Mouse (Mus musculus) cerebellum, adult 2 months (tissue): Measurements from ENCODE around the gene Rprd2. TPM values are rescaled to one million over a fixed set of nuclear protein-coding genes. Genes with fewer than 3 reads are reported as not detected.

ENCODE experiments used
- DNase-seq, 2 experiments: peaks; one replicate each; pipeline ENCODE4 v3.0.0; 2021
- H3K27ac ChIP-seq: fragments of 200-500 bp; 2 replicates; pipeline ENCODE4 v1.5.1; 2012; ENCODE audit warnings: low read length, control low read depth, inconsistent platforms; ENCODE audit not compliant: insufficient read depth
- H3K27me3 ChIP-seq: fragments of 200-500 bp; 2 replicates; pipeline ENCODE4 v1.6.1; 2012; ENCODE audit warnings: inconsistent platforms, mild to moderate bottlenecking, low read length, moderate library complexity; ENCODE audit not compliant: control insufficient read depth, insufficient read depth
- H3K4me1 ChIP-seq: fragments of 200-500 bp; 2 replicates; pipeline ENCODE4 v1.6.1; 2011; ENCODE audit warnings: low read length; ENCODE audit not compliant: control insufficient read depth, insufficient read depth
- H3K4me3 ChIP-seq: fragments of 200-500 bp; replicated peaks from 2 replicates; pipeline ENCODE3; 2011; ENCODE audit warnings: mild to moderate bottlenecking, low read depth, low read length, control low read depth; ENCODE audit not compliant: insufficient read depth
- CTCF ChIP-seq: fragments of 200-500 bp; IDR thresholded peaks from 2 replicates; pipeline ENCODE4 v1.5.1; 2011; ENCODE audit warnings: low read depth, mild to moderate bottlenecking, control low read depth, low read length, moderate library complexity, borderline replicate concordance; ENCODE audit not compliant: insufficient read depth
- POLR2A ChIP-seq: fragments of 200-500 bp; IDR thresholded peaks from 2 replicates; pipeline ENCODE4 v1.6.1; 2011; ENCODE audit warnings: low read length, control low read depth, borderline replicate concordance; ENCODE audit not compliant: insufficient read depth
- WGBS: fragments of 180-500 bp; shearing (Covaris S2); methylation state at CpG from one replicate; pipeline ENCODE4 v1.1.7; 2018; 5-methylcytosine and 5-hydroxymethylcytosine counted together
- polyA plus RNA-seq: library from polyadenylated mRNA; depleted of rRNA; stranded (reverse); fragments of >200 nt; gene quantifications from 2 replicates; pipeline ENCODE4 v1.2.3, GENCODE M21; 2012

Gene Rprd2
- polyA plus RNA-seq, 1 experiment, result 27.4 TPM

DNA sequence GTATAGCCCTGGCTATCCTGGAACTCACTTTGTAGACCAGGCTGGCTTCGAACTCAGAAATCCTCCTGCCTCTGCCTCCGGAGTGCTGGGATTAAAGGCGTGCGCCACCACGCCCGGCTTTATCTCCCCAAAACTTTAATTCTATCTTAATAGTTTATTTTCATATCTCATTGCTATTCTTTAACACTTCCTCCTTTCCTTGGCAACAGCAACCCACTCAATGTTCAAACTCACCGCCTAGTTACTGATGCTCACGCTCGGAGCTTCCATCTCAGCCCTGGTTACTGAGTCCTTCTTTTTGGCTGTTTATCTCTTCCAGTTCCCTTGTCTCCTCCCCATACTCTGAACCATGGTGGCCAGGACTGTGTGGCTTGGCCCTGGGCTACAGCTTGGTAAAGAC is 86.4 kb downstream of the Rprd2 start:
- no peak for DNase-seq
- TF ChIP-seq CTCF (no peak), POLR2A (no peak)
- H3K27me3 ChIP-seq, result no peaks in the 10 kb centered on the region
- 92% methylated on average over 9 of the region's 9 CpGs for WGBS
- H3K27ac ChIP-seq, result no peak overlapping the region
- H3K4me1 ChIP-seq, result no peaks in the 10 kb centered on the region
- H3K4me3 ChIP-seq, result no peak overlapping the region

GRCm38 (mm10) chr3:95731802-95732201 is 86.9 kb downstream of the Rprd2 start:
- no peak overlapping the region for H3K4me3 ChIP-seq
- no peak overlapping the region for H3K27ac ChIP-seq
- H3K27me3 ChIP-seq, result no peaks in the 10 kb centered on the region
- no peak for TF ChIP-seq POLR2A
- TF ChIP-seq CTCF, result no peak
- WGBS, result 98% methylated on average over 4 of the region's 4 CpGs
- H3K4me1 ChIP-seq, result no peaks in the 10 kb centered on the region
- no peak for DNase-seq

DNA sequence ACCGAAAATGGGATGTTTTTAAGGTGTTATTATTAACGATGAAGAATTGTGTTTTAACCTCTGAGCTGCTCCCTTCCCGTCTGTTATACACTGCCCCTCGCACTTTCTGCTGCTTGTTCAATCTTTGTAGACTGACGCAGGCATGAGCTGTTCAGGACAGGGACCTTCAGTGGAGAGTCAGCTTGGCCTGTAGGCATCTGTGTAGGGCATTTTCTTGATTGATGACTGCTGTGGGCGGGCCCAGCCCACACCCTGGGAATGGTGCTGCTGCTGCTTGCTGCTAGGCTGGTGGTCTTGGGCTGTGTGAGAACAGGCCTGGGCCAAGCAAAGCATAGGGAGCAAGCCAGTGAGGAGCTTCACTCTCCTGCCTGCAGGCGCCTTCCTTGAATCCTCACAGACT is 88.2 kb downstream of the Rprd2 start:
- TF ChIP-seq POLR2A (no peak), CTCF (no peak)
- no peak for DNase-seq
- Histone ChIP-seq H3K4me3 (no peak overlapping the region), H3K27ac (no peak overlapping the region), H3K27me3 (no peaks in the 10 kb centered on the region), H3K4me1 (no peaks in the 10 kb centered on the region)
- 90% methylated on average over 7 of the region's 7 CpGs for WGBS

DNA sequence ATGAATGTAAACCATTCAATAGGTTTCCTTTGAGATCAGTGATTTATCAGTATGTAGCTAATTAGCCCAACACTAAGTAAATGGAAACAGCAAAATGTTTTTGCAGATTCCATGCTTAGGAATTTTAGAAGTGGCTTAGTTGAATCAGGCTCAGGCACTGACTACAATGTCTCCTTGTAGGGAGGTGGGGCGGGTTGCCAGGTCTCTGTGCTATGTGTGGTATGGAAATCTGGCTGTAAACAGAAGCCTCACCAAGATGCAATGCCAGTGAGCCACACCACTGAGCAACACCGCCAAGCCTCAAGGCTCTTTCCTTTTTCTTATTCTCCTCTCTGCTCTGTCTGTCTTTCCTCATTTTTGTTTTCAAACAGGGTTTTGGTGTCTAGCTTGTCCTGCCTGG is 89.8 kb downstream of the Rprd2 start:
- TF ChIP-seq CTCF (no peak), POLR2A (no peak)
- Histone ChIP-seq H3K27ac (no peak overlapping the region), H3K4me3 (no peak overlapping the region), H3K27me3 (no peaks in the 10 kb centered on the region), H3K4me1 (no peaks in the 10 kb centered on the region)
- no peak for DNase-seq
- WGBS, result 80% methylated on average over 2 of the region's 2 CpGs

DNA sequence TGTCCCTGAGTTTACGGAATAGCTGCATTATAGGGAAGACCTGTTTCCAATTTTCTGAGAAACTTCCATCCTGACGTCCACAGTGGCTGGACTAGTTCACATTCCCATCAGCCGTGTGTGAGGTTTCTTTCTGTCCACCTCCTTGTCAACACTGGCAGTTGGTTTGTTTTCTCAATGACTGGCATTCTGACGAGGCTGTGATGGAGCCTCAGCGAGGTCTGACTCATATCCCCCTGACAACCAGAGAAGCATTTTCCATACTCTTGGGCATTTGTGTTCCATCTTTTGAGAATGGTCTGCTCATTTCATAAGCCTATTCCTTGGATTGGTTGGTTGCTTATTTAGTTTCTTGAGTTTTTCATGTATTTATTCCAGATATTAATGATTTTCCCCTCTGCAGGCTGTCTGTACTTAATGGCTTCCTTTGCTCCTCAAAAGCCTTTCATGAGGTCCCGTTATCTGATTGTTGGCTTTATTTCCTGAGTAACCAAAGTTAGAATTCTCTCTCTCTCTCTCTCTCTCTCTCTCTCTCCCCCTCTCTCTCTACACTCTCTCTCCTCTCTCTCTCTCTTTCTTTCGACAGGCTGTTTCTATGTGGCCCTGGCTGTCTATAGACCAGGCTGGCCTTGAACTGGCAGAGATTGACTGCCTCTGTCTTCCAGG is 91.8 kb downstream of the Rprd2 start:
- Histone ChIP-seq H3K4me1 (no peaks in the 10 kb centered on the region), H3K27me3 (no peaks in the 10 kb centered on the region), H3K27ac (no peak overlapping the region), H3K4me3 (no peak overlapping the region)
- DNase-seq, result no peak
- 68% methylated on average over 7 of the region's 7 CpGs for whole genome bisulfite sequencing
- TF ChIP-seq CTCF (no peak), POLR2A (no peak)

DNA sequence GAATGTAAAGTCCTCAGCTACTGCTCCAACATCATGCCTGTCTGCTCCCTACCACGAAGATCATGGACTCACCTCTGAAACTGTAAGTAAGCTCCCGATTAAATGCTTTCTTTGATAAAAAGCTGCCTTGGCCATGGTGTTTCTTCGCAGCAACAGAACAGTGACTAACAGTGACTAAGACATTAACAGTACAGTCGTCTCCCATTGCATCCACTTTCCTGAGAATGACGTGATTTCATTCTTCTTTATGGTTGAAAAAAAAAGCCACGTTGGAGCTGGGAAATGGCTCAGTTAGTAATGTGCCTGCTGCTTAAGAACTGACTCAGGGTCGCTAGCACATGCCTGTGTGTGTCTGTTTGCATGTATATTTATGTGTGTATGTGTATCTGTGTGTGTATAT is 92.8 kb downstream of the Rprd2 start:
- no peak overlapping the region for H3K27ac ChIP-seq
- 86% methylated on average over 7 of the region's 7 CpGs for WGBS
- no peak for TF ChIP-seq CTCF
- no peak for TF ChIP-seq POLR2A

DNA sequence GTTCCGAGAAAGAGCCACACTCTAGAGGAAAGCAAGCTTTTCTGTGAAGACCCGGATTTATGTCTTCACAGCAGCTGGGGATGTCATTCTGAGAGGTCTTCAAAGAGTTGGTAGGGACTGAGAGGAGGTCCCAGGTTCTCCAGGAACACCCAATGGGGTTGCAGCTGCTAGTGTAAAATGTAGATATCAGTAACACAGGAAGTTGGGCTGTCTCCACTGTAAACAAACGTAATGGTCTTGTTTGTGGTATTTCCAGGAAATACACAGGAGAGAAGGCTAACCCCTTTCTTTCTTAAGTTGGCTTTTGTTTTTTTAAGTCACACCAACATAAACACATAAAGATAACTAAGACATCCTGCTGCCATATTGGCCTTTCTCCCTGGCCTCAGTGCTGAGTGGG is 96.3 kb downstream of the Rprd2 start:
- TF ChIP-seq POLR2A (no peak), CTCF (no peak)
- no peaks in the 10 kb centered on the region for H3K4me1 ChIP-seq
- H3K27me3 ChIP-seq, result no peaks in the 10 kb centered on the region
- H3K4me3 ChIP-seq, result no peak overlapping the region
- no peak for DNase-seq
- no peak overlapping the region for H3K27ac ChIP-seq
- WGBS, result 83% methylated on average over 3 of the region's 3 CpGs

More for the DNA sequence above, 92.8 kb downstream of the Rprd2 start:
- Histone ChIP-seq H3K4me3 (no peak overlapping the region), H3K4me1 (no peaks in the 10 kb centered on the region), H3K27me3 (no peaks in the 10 kb centered on the region)
- no peak for DNase-seq

GRCm38 (mm10) chr3:95718153-95718552 is 100.5 kb downstream of the Rprd2 start:
- Histone ChIP-seq H3K27ac (no peak overlapping the region), H3K4me1 (no peaks in the 10 kb centered on the region), H3K4me3 (no peak overlapping the region), H3K27me3 (no peaks in the 10 kb centered on the region)
- DNase-seq, result no peak
- TF ChIP-seq POLR2A, result no peak
- no peak for TF ChIP-seq CTCF
- 94% methylated on average over 2 of the region's 2 CpGs for WGBS
